Mouse (Mus musculus): ENCODE measurements around the gene Srgap2. TPM values are rescaled to one million over a fixed set of nuclear protein-coding genes. Genes with fewer than 3 reads are reported as not detected.

The Srgap2 gene
- polyA plus RNA-seq, 2 experiments from 2014 or later: 25.0 to 31.5 TPM

DNA sequence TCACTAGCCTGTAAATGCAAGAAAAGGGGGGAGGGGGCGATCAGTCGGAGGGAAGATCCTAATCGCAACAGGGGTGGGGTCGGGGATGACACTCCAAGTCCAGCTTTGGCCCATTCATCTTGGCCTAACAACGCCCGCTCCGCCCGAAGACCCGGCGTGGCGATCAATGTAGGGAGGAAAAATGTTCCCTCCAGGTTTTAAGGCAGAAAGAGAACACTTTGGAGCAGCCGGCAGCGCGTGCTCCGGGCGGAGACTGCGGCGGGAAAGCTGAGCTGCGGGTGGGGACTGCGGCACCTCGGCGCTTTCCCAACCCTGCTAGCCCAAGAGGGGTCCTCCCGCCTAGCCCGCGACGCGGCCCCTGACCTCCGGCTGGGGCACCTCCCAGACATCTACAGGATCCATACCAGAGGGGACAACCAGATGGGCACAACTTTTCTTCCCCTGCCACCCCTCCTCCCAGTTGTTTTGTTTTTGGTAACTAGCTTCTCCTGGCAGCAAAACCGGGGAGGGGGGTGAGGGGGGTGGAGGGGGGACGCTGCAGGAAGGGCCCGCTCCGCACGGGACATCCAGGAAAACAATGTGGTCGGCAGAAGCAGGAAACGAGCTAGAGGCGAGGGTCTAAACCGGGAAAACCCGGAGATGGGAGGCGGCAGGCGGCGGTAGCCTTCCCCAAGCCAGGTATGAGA, 1.4 kb downstream of the Srgap2 start:
- ATAC-seq: no peak

DNA sequence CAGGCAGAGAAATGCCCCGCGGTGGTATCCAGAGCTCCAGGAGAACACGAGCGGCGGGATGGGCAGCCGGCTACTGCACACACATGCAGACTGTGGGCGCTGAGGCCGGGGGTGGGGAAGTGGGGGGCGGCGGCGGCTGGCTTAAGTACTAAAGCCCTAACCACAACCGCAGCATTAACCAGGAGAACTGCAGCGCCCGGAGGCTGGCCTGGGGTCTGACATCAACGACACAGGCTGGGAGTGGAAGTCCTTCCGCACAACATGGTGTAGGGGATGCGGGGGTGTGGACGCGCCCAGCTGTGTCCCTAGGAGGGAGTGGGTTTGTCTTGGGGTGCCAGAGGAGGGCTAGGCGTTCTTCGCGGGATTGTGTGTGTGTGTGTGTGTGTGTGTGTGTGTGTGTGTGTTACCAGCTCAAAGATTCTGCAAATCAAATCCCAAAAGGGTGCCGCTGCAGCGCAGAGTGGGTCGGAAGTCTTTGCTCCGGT, 2.0 kb downstream of the Srgap2 start:
- no peak for ATAC-seq

DNA sequence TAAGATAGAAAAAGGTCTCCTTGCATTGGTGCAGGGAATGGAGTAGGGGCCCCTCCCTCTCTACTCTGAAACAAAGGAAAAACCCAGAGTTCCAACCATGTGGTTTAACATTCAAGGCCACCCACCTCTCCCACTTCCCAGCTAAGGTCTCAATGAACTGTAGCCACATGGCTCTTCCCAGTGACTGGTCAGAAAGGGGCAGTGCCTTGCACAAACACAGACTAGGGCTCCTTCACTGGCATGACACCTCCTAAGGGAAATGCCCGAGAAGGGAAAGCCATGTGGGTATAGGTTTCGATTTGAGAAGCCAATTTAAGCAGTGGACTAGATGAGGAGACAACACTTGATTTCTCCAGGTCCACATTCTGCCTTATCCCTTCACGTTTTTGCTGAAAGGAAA, 3.4 kb downstream of the Srgap2 start:
- ATAC-seq: no peak

DNA sequence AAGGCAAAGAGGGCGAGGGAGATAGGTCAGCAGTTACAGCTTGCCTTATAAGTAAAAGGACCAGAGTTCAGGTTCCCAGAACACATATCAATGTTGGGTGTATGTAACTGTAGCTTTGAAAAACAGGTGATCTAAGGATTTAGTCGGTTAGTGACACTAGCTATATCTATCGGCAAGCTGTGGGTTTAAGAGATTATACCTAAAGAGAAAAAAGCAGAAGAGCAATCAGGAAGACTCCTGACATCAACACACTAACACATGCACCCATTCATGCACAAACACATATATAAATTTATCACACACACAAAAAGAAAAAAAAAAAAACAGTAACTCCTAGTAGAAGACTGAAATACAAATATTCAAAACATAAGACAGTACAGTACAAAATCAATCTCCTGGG, 10.6 kb downstream of the Srgap2 start:
- ATAC-seq: no peak

DNA sequence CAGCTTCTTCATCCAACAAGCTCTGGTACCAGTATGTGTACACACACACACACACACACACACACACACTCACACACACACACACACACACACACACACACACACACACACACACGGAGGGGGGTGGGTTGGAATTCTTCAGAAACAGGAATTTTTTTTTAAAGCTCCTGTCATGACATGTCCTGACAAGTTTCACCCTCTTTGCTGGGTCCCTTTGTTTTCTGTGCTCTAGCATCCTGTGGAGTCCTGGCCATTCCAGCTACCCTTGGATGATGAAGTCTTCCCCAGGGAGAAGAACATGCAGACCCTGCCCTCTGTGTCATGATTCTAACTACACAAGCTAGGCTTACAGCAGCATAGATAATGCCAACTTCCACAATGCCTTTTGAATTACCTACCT, 13.0 kb downstream of the Srgap2 start:
- ATAC-seq: no peak

DNA sequence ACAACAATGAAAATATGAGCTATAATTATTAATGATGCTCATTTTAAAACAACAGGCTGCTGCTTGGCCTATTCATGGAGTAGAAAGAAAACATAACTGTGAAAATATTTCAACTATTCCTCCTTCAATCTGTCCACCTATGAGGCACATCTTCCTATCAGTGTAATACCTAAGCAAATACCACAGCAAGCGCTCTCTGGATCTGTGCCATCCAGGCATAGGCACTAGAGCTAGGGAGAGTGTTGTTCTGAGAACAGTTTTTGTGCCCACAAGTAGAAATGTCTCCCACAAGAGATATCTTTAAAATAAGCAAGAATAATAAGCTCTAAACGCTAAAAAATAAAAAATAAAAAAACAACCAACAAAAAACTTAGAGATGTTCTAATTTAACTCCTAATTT, 14.0 kb downstream of the Srgap2 start:
- ATAC-seq: no peak

DNA sequence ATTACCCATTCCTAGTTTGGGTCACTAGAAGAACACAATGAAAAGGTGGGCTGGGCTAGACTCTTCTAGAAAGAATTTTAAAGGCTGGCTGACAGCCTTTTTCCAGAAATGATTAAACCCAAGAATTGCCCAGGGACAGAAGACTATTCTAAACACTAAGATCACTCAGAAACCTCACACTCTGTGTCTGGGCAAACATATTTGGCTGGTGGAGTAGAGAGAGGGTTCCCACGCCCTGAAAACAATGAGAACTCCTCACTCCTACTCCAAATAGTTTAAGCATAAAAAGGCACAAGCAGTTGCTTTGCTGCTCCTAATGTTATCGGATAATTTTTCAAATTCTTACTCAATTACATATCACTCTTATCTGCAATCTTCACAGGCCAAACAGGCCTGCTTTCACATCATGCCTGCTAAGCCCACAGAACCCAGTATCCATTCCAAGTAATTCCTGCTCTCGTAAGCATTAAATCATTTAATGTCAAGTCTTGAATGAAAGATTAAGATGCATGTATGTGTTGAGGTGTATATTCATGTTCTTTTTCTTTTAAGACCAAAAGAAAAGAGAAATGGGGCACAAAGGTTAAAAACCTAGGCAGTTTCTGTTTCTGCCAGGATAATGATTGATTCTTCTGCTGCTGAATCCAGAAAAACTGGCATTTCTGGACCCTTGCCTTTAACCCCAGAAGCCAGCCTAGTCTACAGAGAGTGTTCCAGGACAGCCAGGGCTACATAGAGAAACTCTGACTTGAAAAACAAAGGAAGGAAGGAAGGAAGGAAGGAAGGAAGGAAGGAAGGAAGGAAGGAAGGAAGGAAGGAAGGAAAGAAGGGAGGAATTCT, 15.3 kb downstream of the Srgap2 start:
- ATAC-seq: no peak

DNA sequence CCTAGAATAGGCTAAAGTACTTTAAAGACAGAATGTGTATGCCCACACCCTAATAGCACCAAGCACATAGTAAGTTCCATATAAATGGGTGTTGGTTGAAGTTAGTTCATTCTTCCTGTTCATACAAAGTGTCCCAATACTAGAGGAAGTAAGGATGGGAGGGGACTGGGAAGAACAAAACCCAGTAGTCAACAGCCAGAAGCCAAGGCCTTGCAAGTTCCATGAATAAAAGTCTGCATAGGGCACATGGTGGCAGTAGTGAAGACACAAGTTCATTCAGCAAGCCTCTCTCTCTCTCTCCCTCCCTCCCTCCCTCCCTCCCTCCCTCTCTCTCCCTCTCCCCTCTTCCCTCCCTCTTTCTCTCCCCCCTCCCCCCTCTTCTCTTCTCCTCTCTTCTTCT, 16.0 kb downstream of the Srgap2 start:
- no peak for ATAC-seq

DNA sequence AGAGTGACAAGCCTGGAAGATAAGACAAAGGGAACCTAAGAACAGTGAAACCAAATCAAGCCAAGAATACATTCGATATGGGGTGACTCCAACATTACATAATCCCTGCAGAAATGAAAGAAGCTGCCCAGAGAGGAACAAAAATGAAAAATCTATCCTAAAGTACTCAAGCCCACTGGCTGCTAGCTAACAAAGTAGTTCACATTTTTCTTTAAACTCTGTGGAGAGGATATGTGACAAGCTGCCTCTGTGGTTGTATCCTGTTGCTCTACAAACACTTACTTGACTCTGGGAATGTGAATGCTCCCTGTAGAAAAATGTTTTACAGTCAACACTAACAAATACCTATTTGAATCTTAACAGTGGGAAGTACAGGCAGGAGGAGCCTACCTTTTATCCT, 25.5 kb downstream of the Srgap2 start:
- ATAC-seq: no peak

DNA sequence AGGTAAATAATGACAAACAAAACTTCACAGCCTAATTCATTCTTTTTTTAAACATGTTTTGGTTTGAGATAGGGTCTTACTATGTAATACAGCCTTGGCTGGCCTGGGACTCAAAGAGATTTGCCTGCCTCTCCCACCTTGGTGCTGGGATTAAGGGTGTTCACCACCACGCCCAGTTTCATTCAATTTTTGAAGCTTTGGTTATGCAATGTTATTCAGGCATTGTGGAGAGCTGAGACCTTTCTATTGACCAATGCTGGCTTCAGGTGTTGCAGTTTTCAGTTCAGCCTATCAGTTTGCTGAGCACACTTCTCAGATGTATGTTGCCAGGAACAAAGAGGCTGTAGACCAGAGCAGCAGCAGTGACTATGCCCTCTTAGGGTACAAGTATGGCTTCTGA, 28.9 kb downstream of the Srgap2 start:
- no peak for ATAC-seq

DNA sequence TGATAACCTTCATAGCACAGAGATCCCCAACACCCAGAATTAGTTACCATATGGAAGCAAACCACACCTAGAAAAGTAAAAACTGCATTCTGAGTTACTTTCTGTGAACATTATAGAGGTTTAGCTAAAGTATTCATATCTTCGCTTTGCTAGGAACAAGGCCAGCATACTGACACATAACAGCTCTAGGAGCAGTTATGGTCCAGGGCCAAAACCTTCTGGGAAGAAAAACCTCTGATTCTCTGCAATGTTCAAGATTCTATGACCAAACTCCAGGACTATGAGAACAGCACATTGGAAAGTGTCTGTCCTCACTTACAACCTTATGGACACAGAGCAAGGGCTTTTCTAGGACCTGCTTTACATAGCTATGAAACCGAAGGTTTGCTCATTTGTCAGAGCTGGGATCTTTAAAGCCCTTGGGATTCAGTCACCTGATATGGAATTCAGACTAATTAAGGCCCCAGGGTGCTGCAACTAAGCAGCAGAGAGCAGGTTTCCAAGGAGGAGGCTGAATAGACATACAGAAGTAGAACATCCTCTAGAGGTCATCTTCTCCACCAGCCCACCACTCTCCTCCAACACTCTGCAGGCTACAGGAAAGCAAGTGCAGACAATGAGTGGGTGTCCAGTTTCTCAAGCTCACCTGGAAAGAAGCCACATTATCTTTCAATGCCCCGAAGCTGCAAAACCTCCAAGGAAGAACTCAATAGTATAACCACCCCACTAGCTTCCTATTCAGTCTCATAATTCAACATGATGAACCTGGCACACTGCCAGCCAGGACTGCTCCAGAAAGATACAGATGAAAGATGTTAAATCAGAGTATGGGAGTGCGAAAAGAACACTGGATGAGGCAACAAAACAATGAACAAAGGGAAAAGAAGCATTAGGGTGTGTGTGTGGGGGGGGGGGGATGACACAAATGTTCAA, 32.9 kb downstream of the Srgap2 start:
- ATAC-seq: no peak

DNA sequence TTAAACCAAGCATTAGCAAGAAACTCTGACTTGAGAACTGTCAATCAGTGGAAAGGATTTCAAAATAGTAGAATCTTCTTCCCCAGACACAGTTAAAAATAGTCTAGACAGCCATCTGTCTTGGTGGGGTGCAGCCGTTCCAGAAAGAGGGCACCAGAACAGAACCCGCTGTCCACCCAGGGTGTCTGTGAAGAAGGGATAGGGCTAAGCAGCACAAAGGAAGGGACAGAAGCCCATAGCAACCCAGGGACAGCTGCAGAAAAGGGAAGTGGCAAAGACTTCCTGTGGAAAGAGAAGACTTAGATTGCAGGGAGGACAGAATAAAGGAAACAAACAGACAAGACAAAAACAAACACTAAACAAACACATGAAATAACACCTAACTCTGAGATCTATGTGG, 34.8 kb downstream of the Srgap2 start:
- peak; percentile 56 for ATAC-seq

DNA sequence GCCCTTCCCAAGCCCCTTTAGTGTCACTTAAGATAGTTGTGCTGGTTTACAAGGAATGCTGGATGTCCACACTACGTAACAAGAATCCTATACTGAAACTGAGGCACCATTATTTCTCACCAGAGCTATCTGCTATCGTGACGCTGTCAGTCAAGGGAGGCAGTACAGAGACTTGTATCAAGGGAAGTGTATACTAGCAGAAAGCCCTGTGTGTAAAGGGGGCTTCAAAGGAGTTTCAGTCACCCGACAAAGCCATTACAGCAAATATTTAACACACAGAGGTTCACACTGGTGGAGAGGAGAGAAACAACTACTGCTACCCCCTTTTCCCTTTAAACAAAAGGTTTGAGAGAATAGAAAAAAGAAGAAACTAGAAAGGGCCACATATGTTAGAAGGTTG, 35.6 kb downstream of the Srgap2 start:
- ATAC-seq: no peak

DNA sequence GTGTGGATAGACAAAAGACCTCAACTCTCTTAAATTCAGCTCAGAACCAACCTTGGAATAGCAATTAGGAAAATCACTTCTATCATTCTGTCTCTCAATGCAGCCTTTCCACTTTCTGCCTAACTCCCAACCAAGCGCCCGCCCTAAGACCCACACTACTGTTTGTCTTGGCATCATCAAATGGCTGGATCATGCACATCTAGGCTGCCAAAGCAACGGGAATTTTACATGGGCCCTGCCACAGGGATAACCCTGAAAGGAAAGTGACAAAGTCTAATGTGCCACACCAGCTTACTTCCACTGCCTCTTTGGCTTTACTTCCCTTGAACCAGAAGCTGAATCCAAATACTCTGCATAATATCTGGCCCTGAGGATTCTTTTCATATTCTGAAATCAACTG, 37.8 kb downstream of the Srgap2 start:
- ATAC-seq: no peak

DNA sequence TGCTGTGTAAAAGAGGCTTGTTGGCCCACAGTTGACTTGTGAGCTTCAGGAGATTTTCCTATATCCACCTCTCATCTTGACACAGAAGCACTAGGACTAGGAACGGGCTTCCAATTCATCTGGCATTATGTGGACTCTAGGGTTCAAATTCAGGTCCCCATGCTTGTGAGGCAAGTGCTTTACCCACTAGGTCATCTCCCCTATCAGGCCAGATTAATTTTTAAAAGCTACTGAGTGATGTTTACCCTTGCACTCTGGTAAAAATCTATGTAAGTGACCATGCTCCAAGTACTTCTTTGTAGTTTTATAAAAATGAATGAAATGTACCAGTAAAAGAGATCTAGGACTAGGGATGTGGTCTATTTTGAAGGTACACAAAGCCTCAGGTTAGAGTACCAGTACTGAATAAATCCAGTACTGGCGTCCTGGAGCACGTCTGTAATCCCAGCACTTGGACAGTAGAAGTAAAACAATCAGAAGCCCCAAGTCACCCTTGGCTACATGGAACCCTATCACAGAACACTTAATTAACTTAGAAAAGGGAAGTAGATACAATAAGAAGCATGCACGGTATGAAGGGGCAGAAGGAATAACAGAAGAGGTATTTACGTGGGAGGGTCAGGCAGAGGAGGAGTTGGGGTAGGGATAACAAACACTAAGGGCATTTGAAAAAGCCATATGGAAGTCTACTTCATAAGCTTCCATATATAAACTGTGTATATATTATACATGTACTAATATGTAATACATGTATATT, 40.9 kb downstream of the Srgap2 start:
- ATAC-seq: no peak

DNA sequence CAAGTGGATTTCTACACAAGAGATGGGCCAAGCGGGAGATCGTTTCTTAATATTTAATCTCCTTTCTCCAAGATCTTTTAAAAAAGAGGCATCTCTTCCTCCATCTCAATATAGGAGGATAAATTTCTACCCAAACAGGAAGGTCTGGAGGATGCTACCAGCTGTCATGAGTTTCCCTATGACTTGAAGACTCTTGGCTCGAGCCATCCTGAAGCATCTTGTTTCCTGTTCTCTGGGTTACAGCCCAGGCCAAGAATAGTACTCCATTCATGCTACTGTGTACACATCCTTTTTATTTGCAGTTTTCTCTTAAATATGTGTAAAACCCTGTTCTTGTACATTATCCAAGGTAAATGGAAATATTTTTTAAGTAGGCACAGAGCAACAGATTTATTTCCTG, 44.9 kb downstream of the Srgap2 start:
- ATAC-seq: no peak

DNA sequence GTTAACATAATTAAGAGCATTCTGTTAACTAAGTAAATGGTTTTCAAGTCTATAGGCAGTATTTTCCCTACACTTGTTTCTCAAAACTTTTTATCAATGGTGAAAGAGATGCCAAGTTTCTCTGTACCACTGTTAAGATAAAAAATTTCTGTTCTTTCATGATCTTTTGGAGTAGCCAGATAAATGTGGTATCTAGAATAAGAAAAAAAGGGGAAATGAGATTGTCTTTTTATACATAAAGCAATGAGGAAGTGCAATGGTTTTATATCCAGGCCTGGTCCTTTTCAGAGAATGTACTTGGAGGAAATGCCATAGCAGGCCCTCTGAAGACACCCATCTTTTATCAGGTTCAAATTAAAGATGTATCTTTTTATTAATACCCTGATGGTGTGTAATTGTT, 45.8 kb downstream of the Srgap2 start:
- no peak for ATAC-seq

DNA sequence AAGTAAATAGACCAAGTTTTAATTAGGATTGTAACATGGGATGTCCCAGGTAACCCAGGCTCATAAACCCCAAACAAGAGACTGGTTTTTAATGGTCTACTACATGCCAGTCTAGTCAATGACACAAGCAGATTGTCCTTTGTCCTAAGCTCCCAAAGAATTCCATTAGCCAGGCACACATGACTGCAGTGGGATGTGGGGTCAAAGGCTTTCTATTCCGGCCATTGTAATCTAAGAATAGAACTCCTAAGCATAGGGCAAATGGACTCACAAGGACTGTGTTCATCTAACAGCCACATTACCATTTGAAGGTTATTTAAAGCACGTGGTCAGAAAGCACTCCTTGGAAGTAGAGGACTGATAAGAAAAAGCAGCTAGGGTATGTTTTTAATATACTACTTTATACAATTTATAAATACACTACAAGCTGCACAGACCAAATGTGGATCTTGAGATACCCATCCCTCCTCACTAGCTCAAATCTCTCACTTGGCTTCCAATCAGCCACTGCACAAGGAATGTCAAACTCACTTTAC, 48.3 kb downstream of the Srgap2 start:
- ATAC-seq: no peak

DNA sequence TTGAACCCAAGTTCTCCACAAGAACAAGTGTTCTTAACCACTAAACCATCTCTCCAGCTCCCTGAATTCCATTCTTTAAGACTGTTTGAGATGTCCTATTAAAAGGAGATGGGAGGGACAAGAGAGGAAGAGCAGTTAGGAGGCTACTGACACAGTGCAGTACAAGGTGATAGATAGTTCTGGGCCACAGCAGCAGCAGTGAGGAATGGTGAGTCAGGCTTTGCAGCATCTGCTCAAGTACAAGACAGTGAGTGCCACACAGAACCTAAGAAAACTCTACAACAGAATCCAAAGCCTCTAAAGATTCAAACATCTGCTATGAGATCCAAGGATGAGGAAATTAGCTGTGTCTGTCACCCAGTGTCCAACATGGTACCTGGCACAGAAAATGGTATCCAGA, 51.8 kb downstream of the Srgap2 start:
- no peak for ATAC-seq

DNA sequence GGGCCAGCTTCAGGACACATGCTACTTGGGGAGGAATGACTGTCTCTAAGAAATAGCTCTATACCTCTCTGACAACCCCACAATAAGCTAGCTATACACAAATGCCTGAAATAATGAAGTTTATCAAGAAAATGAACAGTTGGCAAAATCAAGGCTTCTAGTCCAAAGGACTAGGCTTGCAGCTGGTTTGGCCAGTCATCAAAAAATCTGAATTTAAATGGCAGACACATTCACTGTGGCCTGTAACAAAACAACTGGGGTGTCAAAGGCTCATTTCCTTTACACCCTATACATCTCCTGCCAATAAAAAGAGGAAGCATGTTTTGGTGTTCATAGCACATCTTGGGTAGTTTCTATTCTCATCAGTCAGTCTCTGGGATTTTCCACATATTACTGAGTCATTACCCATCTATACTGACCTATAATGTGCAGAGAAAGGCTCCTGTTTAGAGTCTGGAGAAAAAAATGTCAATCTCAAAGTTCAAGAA, 53.5 kb downstream of the Srgap2 start:
- no peak for ATAC-seq

DNA sequence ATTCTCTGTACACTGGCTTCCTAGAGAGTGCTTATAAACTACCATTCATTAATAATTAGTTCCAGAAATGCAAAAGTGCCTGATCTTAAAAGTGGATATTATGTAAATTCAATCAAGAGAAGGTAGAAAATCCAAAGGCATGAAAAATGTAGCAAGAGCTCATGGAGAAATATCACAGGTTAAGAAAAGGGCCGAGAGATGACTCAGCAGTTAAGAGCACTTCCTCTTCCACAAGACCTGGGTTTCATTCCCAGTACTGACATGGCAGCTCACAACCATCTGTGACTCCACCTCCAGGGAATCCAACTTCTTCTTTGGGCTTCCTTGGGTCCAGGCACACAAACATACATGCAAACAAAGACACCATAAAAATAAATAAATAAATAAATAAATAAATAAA, 56.6 kb downstream of the Srgap2 start:
- no peak for ATAC-seq

DNA sequence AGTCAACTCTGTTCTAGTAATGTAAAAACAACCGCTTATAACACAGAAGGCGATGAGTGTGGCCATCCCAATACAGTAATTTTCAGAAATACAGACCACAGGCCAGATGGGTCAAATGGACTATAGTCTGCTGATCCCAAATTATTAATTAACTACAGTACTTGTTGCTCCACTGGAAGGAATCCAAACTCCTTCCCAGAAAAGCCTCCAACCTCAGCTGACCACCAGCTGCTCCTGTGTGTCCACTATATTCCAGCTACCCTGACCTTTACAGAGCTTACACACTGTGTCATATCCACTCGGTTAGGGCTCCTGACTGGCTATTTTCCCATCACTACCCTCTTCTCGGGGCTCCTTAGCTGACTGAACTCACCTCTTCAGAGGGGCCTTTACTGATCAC, 61.3 kb downstream of the Srgap2 start:
- ATAC-seq: no peak

All from CD4-positive, CD25-positive, alpha-beta regulatory T cell, adult 4 months (primary cell).